Mouse (Mus musculus) liver, embryonic 12.5 days (tissue): ENCODE measurements at regions not wholly inside any gene's neighbourhood (a gene's known extent, or its start where the extent isn't known, plus 50 kb on each side); places are given as distances from the start of the nearest gene placed in this dataset.

Source experiments
- ATAC-seq: fragments of 200-750 bp; cut with Nextera tagmentation; 2 replicates; pipeline ENCODE4 v1.8.0; 2017; ENCODE audit warnings: moderate number of reproducible peaks, mild to moderate bottlenecking, moderate library complexity
- H3K27ac ChIP-seq: fragments of 300-500 bp; sonication (generic); 2 replicates; pipeline ENCODE4 v1.5.1; 2016; ENCODE audit warnings: mild to moderate bottlenecking
- H3K27me3 ChIP-seq: fragments of 300-500 bp; sonication (generic); replicated peaks from 2 replicates; pipeline ENCODE4 v1.6.1; 2016; ENCODE audit warnings: mild to moderate bottlenecking, moderate library complexity
- H3K36me3 ChIP-seq: fragments of 300-500 bp; sonication (generic); 2 replicates; pipeline ENCODE4 v1.6.1; 2016; ENCODE audit warnings: mild to moderate bottlenecking, moderate library complexity
- H3K4me1 ChIP-seq: fragments of 300-500 bp; sonication (generic); 2 replicates; pipeline ENCODE4 v1.6.1; 2016
- H3K4me2 ChIP-seq: fragments of 300-500 bp; sonication (generic); 2 replicates; pipeline ENCODE4 v1.6.1; 2016; ENCODE audit warnings: mild to moderate bottlenecking, moderate library complexity
- H3K4me3 ChIP-seq: fragments of 300-500 bp; sonication (generic); 2 replicates; pipeline ENCODE4 v1.5.1; 2016; ENCODE audit warnings: mild to moderate bottlenecking, moderate library complexity
- H3K9ac ChIP-seq: fragments of 300-500 bp; sonication (generic); 2 replicates; pipeline ENCODE4 v1.6.1; 2016; ENCODE audit warnings: mild to moderate bottlenecking, moderate library complexity
- H3K9me3 ChIP-seq: fragments of 300-500 bp; sonication (generic); replicated peaks from 2 replicates; pipeline ENCODE4 v1.6.1; 2016; ENCODE audit warnings: mild to moderate bottlenecking, moderate library complexity
- WGBS: fragments of 180-500 bp; shearing (Covaris S2); methylation state at CpG from one replicate; pipeline ENCODE4 v1.1.7; 2016; ENCODE audit not compliant: insufficient replicate concordance; 5-methylcytosine and 5-hydroxymethylcytosine counted together

DNA sequence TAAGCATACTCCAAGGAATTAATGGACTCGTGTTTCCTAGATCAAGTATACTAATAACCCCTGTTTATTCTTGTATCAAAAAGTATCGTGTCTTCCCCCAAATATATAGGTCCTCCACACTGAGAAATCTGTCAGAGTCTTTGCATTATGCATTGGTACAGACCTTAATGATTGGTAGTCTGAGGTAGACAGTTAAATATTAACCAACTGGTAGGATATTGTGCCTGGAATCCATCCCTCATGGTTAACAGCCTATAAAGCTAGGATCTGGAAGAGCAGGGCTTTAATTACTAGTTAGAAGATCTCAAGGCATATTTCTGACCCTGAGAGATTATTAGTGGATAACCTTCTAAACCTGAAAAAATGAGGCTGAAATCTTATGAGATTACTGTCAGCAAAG lies 153.6 kb upstream of the Fam98a start:
- Histone ChIP-seq H3K9me3 (no peaks in the 10 kb centered on the region), H3K9ac (no peak overlapping the region), H3K4me3 (no peak overlapping the region), H3K4me1 (no peaks in the 10 kb centered on the region), H3K27me3 (no peaks in the 10 kb centered on the region), H3K27ac (no peak overlapping the region), H3K4me2 (no peak overlapping the region), H3K36me3 (no peaks in the 10 kb centered on the region)
- WGBS = 51% methylated on average over 2 of the region's 2 CpGs
- no peak for ATAC-seq

DNA sequence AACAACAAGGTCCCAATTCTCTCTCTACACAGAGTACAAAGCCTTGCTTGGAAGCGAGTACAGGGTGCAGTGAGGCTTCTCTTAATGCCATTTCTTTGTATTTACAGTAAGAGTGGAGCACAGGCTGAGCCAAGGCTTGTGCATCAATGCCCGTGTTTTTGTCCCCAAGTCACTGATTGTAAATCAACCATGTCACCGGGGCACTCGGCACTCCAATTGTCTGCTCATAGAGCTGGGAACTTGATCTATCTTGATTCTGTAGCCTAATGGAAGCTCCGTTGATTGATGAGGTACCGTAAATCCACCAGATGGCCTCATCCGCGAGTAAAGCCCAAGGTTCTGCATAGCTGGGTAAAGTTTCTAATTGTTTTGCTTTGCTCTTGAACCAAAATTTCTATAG lies 152.1 kb upstream of the Fam98a start:
- Histone ChIP-seq H3K36me3 (no peaks in the 10 kb centered on the region), H3K4me2 (no peak overlapping the region), H3K27me3 (no peaks in the 10 kb centered on the region), H3K9ac (no peak overlapping the region), H3K9me3 (no peaks in the 10 kb centered on the region), H3K27ac (no peak overlapping the region), H3K4me3 (no peak overlapping the region), H3K4me1 (no peaks in the 10 kb centered on the region)
- ATAC-seq = no peak
- WGBS = 62% methylated on average over 8 of the region's 8 CpGs

DNA sequence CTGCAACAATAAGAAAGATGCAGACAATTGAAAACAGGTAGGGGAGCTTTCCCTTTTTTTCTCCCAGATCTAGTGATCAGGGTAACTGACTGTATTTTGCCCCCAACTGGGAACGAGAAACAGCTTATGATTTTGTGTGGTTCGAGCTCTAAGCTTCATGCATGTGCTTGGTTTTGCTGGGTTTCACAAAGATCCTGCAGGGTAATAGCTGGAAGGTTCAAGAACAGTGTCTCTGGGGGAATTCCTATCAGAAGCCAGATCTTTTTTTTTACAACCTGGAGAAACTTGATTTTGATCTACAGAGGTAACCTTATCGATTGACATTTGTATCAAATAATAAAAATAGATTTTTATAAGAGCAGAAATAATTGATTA lies 145.0 kb upstream of the Fam98a start:
- Histone ChIP-seq H3K9ac (no peak overlapping the region), H3K4me2 (no peak overlapping the region), H3K27me3 (no peaks in the 10 kb centered on the region), H3K27ac (no peak overlapping the region), H3K4me3 (no peak overlapping the region), H3K4me1 (no peaks in the 10 kb centered on the region), H3K9me3 (no peaks in the 10 kb centered on the region), H3K36me3 (no peaks in the 10 kb centered on the region)
- no peak for ATAC-seq
- WGBS = 51% methylated on average over 3 of the region's 3 CpGs

DNA sequence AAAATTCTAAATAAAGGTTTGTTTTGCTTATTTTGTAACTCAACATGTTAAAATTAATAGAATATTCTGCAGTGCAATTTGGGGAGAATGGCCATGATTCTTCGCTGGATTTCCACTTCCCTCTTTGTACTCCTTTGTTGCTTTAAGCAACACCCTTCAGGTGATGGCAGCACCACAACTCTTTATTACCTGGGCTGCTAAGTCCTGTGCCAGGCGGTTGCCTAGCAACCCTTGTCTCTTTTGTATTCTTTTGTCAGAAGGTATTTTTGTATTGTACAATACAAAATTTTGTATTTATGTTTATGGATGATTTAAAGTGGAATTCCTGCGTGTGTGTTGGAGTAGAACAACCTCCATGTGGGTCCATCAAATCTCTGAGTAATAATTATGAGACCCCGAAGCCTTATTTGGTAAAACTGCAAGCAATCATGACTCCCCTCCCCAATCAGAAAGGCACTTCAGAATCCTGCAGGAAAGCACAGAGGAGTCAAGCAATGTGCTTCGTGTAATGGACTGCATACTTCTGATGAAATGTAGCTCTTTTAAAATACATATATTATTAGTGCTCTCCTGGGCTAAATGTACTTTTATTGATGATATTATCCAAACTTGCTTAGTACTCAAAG lies 144.5 kb upstream of the Fam98a start:
- Histone ChIP-seq H3K9me3 (no peaks in the 10 kb centered on the region), H3K27me3 (no peaks in the 10 kb centered on the region), H3K4me1 (no peaks in the 10 kb centered on the region), H3K4me3 (no peak overlapping the region), H3K4me2 (no peak overlapping the region), H3K36me3 (no peaks in the 10 kb centered on the region), H3K9ac (no peak overlapping the region), H3K27ac (no peak overlapping the region)
- WGBS = 58% methylated on average over 5 of the region's 5 CpGs
- ATAC-seq = no peak

DNA sequence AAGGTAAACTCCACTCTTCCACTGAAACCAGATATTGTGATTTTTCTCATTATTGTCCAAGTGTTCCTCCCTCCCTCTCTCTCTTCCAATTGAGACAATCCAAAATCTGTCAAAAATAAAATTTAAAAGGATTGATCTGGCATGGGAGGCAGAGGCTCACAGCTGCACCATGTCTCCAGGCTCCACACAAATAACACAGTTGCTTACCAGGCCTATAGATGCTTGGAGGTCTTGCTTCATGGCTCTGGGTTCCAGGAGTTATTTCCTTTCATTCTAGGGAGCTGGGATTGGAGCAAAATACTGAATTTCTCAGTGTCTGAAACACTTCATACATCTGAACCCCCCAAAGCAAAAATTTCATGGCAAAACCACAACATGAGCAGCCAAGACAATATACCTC lies 134.2 kb upstream of the Fam98a start:
- Histone ChIP-seq H3K4me1 (no peaks in the 10 kb centered on the region), H3K4me2 (no peak overlapping the region), H3K27me3 (no peaks in the 10 kb centered on the region), H3K27ac (no peak overlapping the region), H3K9me3 (no peaks in the 10 kb centered on the region), H3K36me3 (no peaks in the 10 kb centered on the region), H3K4me3 (no peak overlapping the region), H3K9ac (no peak overlapping the region)
- ATAC-seq = no peak

DNA sequence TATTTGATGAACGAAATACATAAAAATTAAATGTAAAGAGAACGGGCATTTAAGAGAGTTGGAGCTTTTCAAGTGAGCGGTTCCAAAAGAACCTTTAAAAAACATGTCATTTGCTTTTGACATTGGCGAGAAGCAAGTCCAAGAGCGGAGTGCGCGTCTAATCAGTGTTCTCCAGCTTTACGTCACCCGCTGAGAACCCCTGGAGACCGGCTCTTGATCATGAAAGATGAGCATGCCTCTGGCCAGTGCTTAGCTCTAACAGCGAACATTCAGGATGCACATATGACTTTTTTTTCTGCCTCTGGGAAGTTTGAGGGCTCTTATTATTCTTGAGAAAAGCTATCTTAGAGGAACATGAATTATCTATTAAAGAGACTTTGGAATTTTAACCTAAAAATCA lies 95.2 kb upstream of the Fam98a start:
- Histone ChIP-seq H3K9ac (no peak overlapping the region), H3K4me2 (no peak overlapping the region), H3K27ac (no peak overlapping the region), H3K4me1 (no peaks in the 10 kb centered on the region), H3K4me3 (no peak overlapping the region), H3K36me3 (no peaks in the 10 kb centered on the region), H3K27me3 (no peaks in the 10 kb centered on the region), H3K9me3 (no peaks in the 10 kb centered on the region)
- ATAC-seq = no peak
- WGBS = 76% methylated on average over 11 of the region's 11 CpGs

DNA sequence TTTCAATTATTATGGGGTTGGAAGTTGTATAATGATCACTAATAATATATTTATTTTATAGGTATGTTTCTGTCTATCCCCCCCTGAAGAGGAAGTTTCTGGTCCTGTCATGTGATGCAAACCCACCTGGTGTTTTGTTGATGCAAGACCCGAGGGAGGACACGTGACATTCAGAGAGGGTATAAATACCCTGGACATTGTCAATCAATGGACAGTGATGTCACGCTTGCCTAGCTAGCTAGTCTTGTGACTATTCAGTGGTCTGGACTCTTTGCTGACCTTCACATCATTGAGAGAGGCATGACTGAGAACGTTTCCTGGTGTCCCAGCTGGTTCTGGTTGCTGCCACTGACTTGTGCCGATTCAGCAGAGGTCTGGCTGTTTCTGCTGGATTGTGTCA lies 93.0 kb upstream of the Fam98a start:
- Histone ChIP-seq H3K9ac (no peak overlapping the region), H3K9me3 (no peaks in the 10 kb centered on the region)
- WGBS = 61% methylated on average over 5 of the region's 5 CpGs

DNA sequence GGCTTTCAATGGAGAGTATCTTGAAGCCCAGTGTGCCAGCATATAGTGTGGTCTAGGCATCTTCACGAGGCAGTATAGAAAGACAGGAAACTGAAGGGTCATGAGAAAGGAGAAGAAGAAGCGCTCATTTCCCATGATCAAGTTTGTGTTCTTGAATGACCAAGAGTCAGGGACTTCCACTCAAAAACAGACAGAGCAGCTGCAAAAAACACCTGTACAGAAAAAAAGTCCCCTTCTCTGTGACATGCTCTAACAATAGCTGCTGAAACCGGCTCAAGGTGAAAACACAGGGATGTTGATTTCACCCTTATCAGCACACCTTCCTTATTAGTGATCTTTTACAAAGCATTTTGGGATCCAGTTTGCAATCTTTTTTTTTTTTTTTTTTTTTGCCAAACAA lies 90.6 kb upstream of the Fam98a start:
- no peaks in the 10 kb centered on the region for H3K4me1 ChIP-seq
- WGBS = 47% methylated on average over 3 of the region's 3 CpGs

More for the DNA sequence above, 93.0 kb upstream of the Fam98a start:
- Histone ChIP-seq H3K27me3 (no peaks in the 10 kb centered on the region), H3K27ac (no peak overlapping the region), H3K4me2 (no peak overlapping the region), H3K36me3 (no peaks in the 10 kb centered on the region), H3K4me1 (no peaks in the 10 kb centered on the region), H3K4me3 (no peak overlapping the region)
- ATAC-seq = no peak

DNA sequence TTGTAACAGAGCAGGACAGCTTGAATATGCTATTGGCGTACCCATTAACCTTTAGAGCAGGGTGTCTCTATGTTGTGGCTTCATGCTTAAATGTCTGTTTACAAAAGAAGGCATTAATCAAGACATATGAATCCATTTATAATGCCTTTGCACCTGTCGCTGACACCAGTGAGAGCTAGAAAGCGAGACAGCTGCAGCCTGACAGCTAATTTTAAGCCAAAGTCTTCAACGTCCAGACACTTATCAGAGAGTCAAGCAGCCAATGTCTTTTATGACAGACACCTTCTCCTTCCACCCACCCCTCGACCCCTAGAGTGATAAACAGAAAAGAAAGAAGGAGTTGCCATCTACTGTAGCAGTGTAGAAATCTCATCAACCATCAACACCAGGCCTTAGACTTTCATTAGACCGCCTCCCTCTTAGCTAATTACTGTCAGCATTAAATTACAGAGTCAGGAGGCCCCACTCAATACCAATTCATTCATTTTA lies 89.3 kb upstream of the Fam98a start:
- WGBS = 55% methylated on average over 6 of the region's 6 CpGs
- H3K9me3 ChIP-seq = no peaks in the 10 kb centered on the region
- no peak overlapping the region for H3K4me3 ChIP-seq
- H3K4me2 ChIP-seq = no peak overlapping the region
- no peaks in the 10 kb centered on the region for H3K4me1 ChIP-seq
- H3K36me3 ChIP-seq = no peaks in the 10 kb centered on the region
- H3K27me3 ChIP-seq = no peaks in the 10 kb centered on the region
- no peak overlapping the region for H3K27ac ChIP-seq
- ATAC-seq = no peak
- H3K9ac ChIP-seq = no peak overlapping the region

More for the DNA sequence above, 90.6 kb upstream of the Fam98a start:
- Histone ChIP-seq H3K9me3 (no peaks in the 10 kb centered on the region), H3K9ac (no peak overlapping the region), H3K4me3 (no peak overlapping the region), H3K4me2 (no peak overlapping the region), H3K36me3 (no peaks in the 10 kb centered on the region), H3K27ac (no peak overlapping the region), H3K27me3 (no peaks in the 10 kb centered on the region)
- ATAC-seq = no peak

DNA sequence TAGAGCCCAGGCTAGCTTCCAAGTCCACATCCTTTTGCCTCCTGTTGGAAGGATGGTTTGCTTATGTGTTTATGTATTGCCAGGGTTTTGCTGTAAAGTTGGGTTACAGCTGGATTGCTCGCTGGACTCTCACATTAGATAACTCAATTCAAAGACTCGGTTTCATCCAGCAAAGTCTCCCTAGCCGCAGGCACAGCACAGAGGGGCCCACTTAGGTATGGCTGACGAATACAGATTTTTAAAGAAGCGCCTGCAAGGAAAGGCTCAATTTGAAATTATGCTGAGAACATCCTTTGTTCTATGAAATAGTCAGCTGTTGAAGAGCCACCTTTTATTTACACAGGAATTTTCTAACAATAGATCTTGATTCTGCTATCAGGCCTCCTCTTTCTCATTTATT lies 88.8 kb upstream of the Fam98a start:
- 71% methylated on average over 5 of the region's 5 CpGs for WGBS
- no peaks in the 10 kb centered on the region for H3K9me3 ChIP-seq
- ATAC-seq = no peak
- H3K4me1 ChIP-seq = no peaks in the 10 kb centered on the region
- H3K27ac ChIP-seq = no peak overlapping the region
- no peaks in the 10 kb centered on the region for H3K36me3 ChIP-seq
- no peak overlapping the region for H3K4me2 ChIP-seq
- no peak overlapping the region for H3K9ac ChIP-seq
- no peak overlapping the region for H3K4me3 ChIP-seq
- no peaks in the 10 kb centered on the region for H3K27me3 ChIP-seq

DNA sequence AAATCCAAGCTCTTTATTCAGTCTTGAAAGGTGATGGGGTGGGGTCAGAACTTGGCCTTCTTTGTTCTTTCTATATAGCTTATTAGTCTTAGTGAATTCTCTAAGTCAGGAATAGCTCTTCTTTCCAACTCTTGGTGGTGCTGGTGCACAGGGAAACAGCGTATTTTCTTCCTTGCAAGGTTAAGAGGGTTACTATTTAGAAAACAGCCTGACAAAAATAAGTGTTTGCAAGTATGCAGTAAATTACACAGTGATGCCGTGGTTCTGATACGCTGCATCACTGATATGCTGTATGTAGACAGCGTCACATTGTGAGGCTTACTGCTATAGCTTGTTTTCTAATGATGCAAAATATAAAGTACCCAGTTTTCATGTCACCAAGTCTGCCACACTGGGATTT lies 78.1 kb upstream of the Fam98a start:
- Histone ChIP-seq H3K27me3 (no peaks in the 10 kb centered on the region), H3K4me1 (no peaks in the 10 kb centered on the region), H3K4me2 (no peak overlapping the region), H3K9me3 (no peaks in the 10 kb centered on the region), H3K36me3 (no peaks in the 10 kb centered on the region), H3K9ac (no peak overlapping the region), H3K4me3 (no peak overlapping the region), H3K27ac (no peak overlapping the region)
- ATAC-seq = no peak
- 77% methylated on average over 4 of the region's 4 CpGs for WGBS

DNA sequence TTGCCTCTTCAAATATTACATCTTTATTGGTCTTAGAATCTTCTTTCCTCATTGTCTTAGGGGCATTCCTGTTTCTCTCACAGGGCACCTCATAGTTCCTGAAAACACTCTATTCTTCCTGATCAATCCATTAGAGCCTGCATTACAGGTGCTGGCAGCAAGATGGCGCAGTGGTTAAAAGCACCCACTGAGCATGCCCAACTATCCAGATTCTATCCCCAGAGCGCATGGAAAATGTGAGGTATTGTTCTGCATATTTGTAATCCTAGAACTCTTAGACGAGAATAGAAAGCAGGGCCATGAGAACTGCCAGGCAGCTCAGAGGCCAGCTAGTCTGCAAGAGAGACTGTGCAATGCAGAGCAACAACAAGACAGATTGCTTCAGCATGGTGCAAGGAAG lies 67.7 kb upstream of the Fam98a start:
- Histone ChIP-seq H3K4me1 (no peaks in the 10 kb centered on the region), H3K27me3 (no peaks in the 10 kb centered on the region), H3K9ac (no peak overlapping the region), H3K4me2 (no peak overlapping the region), H3K4me3 (no peak overlapping the region), H3K27ac (no peak overlapping the region), H3K36me3 (no peaks in the 10 kb centered on the region), H3K9me3 (no peaks in the 10 kb centered on the region)
- ATAC-seq = no peak
- WGBS = 54% methylated on average over 3 of the region's 3 CpGs

DNA sequence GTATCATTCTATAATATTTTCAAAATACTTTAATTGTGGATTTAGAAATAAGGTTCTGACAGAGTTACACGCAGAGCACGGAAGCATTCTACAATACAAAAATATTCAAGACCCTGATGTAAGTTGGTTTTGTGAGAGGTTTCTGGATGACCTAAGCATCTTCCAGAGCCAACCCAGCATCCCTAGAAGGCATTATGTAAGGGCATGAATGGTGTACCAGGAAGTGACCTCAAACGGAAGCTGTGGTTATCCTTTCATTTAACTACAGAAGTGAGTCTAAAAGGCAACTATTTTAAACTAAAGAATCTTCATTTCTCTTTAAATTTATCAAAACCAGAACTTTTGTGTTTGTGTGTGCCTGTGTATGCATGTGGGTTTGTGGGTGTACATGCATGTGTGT lies 66.8 kb upstream of the Fam98a start:
- Histone ChIP-seq H3K27me3 (no peaks in the 10 kb centered on the region), H3K9ac (no peak overlapping the region), H3K4me1 (no peaks in the 10 kb centered on the region), H3K36me3 (no peaks in the 10 kb centered on the region), H3K4me3 (no peak overlapping the region), H3K9me3 (no peaks in the 10 kb centered on the region), H3K27ac (no peak overlapping the region), H3K4me2 (no peak overlapping the region)
- ATAC-seq = no peak
- 74% methylated on average over 3 of the region's 3 CpGs for WGBS
